Mouse (Mus musculus): Measurements from ENCODE around the gene Strn.
"Not testable (repeated sequence)": the region's sequence is repeated elsewhere in the genome, so short reads cannot be mapped to it uniquely, and the experiment has no call there.

Strn gene

DNA sequence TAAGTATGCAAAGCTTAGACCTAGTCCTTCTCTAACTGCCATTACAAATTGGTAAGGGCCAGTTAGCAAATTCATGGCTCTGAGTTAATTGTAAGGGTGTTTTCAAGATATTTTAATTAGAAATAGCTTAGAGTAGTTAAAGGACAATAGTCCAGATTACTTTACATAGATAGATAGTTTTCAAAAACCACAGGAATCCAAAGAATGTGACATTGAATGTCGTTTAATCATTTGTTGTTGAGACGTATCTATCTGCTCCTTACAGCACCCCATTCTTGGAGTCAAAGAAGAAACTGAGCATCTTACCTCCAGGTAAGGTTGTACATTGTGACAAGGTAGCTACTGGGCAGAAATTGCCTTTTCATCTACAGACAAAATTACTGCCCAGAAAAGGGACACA, 26.7 kb downstream of the Strn start:
- DNase-seq (ENCODE audit: low read depth, low spot score) = no peak

DNA sequence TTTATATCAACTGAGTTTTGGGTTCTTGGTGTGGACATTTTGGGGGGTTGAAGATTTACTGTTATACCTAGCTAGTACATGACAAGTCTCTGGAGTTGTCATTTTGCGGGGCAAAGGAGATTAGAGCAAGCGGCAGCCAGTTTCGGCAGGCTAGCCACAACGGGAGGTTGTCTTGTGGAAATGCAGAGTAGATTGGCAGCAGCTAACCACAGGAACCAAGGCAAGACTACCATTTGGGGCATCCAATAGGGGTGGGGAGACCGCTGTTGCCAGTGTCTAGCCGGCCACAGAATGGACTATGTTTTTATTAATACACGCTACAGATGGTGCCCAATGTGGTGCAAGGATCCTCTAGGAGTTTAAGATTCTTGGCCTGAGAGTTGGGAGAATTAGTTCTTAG, 28.6 kb downstream of the Strn start:
- no peak for DNase-seq (ENCODE audit: low read depth, low spot score)

DNA sequence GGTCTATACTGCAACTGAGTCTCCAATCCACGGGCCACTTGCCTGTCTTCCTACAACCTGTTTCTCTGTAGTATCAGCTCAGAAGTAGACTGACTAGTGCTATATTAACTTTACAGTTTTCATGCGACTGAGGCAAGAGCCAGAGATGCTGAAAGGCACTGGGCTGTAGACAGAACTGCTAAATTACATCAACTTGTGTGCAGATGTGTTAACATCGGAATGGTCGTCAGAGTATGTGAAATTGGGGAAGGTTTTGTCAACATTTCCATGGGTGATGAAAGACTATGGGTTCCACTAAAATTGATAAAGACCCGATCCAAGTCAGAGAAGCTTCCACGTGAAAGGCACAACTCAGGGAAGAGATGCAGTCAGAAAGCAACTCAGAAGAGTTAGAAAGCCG, 34.0 kb downstream of the Strn start:
- no peak for DNase-seq (ENCODE audit: low read depth, low spot score)

DNA sequence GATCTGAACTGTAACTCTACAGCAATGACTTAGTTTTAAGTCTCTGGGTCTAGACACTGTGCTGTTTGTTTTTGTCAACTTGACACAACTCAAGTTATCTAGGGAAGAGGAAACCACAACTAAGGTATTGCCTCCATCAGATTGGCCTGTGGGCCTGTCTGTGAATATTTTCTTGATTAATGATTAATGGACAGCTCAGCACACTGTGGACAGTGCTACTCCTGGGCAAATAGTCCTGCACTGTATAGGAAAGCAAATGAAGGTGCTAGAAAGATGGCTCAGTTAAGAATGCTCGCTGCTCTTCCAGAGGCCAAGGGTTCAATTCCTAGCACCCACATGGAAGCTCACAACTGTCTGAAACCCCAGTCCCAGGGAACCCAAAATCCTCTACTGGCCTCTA, 38.0 kb downstream of the Strn start:
- DNase-seq (ENCODE audit: low read depth, low spot score) = no peak

DNA sequence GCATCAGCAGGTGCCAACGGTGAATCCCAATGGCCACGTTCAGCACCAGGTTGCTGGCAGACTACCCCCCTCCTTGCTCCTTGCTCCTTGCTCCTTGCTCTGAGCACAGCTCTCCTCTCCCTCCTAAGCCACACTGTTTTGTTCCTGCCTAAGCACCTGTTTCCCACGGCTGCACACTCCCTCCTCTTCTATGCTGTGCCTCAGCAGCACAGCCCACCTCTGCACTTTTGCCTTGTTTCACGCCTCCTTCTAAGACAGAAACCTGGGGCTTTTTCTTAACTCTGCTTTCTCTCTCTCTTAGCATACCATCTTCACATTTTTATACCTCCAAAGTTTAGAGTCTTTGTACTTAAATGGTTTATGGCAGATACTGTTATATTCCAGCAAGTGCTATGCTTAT, 39.5 kb downstream of the Strn start:
- DNase-seq (ENCODE audit: low read depth, low spot score) = no peak

DNA sequence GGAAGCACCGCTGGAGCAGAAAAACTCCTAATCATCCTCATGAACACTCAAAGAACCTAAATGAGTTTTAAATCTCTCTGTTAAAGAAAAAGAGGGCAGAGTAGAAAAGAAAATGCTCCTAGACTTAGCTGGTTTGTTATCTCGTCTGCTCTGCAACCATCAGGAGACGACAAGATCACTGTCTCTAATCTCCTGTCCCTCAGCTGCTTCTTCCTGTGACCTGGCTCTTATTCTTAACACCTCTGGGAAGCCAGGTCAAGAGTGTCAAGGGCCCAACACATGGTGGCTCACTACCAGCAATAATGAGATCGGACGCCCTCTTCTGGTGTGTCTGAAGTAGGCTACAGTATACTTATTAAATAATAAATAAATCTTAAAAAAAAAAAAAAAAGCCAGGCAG, 40.1 kb downstream of the Strn start:
- DNase-seq (ENCODE audit: low read depth, low spot score) = no peak

DNA sequence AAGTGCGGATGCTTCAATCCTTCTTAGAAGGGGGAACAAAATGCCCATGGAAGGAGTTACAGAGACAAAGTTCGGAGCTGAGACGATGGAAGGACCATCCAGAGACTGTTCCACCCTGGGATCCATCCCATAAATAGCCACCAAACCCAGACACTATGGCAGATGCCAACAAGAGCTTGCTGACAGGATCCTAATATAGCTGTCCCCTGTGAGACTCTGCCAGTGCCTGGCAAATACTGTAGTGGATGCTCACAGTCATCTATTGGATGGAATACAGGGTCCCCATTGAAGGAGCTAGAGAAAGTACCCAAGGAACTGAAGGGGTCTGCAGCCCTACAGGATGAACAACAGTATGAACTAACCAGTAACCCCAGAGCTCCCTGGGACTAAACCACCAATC, 47.8 kb downstream of the Strn start:
- DNase-seq (ENCODE audit: low read depth, low spot score) = not testable (repeated sequence)

DNA sequence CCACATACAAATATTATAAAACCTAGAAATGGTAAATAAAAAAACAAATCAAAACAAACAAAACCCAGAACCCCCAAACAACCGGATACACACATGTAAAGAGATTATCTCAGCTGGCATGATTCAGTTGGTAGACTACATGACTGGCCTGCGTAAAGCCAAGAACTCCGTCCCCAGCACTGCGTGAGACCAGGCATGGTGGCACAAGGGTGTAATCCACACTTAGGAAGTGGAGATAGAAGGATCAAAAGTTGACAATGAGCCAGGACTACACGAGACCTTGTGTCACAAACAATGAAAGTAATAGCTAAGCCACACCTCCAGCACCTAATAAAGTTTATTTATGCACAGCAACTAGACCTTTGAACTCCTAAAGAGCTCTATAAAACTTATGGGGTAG, 49.0 kb downstream of the Strn start:
- peak; percentile 54 for DNase-seq (ENCODE audit: low read depth, low spot score)

DNA sequence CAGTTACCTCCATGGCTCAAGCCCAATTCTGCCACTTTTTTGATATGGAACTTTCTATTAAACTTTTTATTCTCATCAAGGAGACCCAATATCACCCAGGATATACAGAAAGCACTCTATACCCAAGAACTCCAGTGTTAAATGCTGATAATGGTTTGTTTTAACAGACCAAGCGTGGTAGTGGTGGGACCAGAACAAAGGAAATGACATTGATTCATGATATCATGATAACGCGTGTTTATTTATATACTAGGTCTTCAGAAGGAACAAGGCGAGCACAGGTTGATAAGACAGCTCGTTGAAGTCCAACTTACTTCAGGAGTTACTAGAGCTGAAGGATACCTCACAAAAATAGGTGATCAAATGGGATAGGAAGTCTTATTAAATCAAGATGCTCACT, 52.0 kb downstream of the Strn start:
- DNase-seq (ENCODE audit: low read depth, low spot score) = no peak

DNA sequence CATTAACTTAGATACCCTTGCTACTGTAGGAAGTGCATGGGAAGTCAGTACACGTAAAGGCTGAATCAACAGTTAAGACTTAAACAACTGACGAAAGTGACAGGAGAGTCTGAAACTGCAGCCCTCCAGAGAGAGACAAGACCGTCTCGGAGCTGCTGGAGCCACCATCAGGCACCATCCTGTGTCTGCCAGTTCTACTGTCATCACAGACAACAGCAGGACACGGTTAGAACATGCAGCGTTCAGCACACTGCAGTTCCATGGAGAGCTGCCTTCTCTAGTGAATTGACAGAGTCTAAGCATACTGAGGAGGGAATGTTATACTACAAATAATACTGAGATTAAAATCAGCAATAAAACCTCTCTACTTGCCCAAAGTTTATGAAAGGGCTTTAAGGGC, 54.6 kb downstream of the Strn start:
- no peak for DNase-seq (ENCODE audit: low read depth, low spot score)

DNA sequence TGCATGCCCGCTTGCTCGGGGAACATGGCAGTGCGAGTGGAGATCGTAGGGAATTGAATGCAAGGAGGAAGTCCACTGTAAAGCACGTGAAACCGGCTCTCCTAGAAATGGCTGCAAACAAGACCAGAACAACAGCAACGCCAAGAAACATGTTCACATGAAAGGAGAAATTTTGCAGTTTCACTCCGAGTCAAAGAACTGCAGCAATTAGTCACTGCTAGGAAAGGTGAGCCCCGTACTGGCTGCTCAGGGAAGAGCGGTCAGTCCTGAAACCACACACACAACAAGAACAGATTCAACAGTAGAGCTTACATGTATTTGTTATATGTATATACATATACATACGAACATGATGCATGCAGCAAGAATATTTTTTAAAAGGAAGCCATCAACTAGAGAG, 57.5 kb downstream of the Strn start:
- DNase-seq (ENCODE audit: low read depth, low spot score) = peak; percentile 62

DNA sequence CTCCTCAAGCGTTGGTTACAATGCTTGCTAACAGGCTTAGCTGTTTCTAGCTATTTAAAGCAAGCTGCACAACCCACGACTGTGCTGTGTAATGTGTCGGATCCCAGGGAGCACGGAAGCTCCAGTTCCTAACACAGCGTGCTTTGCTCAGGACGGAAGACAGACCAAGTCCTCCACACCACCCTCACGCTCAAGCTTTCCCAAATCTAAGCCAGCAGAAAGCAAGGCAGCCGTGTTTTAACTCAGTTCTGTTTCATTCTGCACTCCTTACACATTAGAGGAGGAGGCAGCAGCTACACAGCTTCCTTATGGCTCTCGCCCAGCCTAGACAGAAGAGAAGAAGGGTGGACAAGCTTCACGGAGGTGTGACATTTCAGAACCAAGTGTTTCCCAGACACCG, 60.2 kb downstream of the Strn start:
- no peak for DNase-seq (ENCODE audit: low read depth, low spot score)

DNA sequence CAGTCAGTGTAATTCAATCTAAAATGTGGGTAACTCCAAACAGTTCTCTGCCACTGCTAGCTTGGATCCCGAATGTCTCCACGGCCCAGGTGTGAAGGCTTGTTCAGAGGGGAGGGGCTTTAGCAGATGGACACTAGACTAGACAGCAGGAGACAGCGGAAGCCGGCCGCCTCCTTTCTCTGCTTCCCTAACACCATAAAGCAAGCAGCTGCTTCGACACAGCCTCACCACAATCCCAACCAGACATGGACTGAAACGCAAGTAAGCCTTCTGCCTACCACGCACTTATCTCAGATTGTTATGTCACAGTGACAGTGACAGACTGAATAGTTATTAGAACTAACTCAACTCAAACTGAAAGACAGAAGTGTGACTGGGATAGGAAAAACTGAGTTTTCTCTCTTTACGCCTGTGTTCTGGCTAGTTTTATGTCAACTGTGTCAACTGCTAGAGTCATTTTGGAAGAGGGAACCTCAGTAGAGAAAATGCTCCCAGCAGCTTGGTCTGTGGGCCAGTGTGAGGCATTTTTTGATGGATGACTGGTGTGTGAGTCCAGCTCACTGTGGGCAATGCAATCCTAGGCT, 71.9 kb downstream of the Strn start:
- DNase-seq (ENCODE audit: low read depth, low spot score) = no peak

DNA sequence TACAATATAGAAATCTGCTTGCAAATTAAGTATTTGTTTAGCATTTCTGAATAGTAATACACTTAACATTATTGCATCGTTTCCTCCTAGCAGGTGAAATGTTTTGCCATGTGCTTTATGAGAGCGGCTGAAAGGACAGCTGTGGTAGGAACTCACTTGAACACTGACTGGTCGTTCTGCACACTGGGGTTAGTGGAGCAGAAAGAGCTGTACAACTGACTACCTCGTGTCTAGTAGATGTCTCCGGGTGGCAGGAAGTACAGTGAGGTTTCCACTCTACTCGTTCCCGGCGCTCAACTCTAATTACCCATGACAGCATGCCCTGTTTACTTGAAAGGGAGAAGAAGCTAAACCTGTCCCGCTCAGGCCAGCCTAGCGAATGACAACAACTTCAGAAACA, 82.2 kb downstream of the Strn start:
- peak; percentile 67 for DNase-seq (ENCODE audit: low read depth, low spot score)

DNA sequence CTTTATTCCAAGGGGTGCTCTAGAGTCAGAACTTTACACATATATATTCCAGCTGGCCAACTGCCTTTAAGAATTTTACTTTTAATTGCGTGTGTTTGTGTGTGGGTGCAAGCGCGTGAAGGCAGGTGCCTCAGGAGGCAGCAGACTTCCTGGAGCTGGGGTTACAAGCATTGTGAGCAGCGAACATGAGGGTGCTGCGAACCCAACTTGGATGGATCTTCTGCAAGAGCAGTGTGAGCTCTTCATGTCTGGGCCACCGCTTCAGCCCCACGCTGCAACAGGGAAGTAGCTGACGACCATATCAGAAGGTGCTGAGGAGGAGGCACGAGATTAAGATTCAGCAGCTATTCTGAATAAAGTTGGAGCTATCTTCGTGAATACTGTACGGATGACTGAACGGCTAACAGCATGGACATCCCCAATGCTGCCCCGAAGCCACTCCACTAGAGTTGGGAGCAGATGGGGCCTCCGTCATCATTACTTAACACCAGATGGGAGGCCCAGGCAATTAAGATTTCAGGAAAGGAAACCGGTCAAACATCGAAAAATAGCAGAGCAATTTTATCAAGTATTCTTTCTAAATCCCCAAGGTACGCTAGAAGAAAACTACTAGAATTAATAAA, 93.0 kb downstream of the Strn start:
- no peak for DNase-seq (ENCODE audit: low read depth, low spot score)

DNA sequence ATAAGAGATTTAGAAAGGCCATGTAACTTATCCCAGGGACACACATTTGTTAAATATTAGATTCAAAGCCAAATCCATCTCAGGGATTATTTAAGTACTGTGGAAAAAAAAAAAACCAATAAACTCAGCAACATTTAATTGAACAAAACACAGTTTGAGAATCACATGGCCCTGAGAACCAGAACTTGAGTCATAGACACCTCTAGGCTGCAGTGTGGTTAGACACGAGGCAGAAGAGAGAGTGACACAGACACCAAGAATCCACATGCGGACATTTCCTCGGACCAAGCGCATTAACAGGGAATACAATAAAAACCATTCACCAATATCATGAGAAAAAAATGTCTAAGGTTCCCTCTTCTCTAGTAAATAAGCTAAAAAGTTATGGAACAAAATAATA, 94.7 kb downstream of the Strn start:
- no peak for DNase-seq (ENCODE audit: low read depth, low spot score)

DNA sequence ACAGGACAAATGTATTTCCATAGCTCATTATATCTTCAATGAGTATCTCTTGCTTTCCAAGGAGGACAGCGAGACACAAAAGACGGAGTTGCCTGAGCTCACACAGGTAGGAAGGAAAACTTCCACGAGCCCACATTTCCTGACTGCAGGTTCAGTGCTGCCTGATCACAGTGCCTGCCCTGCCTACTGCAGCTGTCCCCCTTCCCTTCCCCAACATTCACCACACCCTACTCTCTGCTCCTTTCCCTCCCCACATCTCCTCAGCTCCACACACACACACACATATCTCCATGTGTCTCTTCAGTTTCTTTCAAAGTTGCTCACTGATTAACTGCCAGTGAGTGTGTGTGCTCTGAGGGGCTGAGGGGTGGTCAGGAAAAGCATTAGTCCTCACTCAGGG, 96.6 kb downstream of the Strn start:
- no peak for DNase-seq (ENCODE audit: low read depth, low spot score)

DNA sequence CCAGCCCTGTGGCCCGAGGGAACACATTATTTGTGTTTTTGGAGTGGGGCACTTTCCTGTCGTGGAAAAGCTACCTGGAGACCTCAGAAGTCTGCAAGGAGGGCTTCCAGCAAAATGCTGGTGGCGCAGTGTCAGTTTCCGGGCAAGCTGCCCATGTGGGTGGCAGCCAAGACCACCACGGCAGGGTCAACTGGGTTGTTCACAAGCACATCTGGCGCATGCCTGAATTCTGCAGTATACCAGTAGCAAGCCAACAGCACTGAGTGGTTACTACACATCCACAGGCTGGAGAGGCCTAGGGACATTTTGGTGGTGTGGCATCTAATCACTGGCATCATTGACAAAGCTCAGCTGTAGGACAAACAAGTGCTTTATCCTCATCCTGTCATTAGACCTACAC, 97.9 kb downstream of the Strn start:
- no peak for DNase-seq (ENCODE audit: low read depth, low spot score)

DNA sequence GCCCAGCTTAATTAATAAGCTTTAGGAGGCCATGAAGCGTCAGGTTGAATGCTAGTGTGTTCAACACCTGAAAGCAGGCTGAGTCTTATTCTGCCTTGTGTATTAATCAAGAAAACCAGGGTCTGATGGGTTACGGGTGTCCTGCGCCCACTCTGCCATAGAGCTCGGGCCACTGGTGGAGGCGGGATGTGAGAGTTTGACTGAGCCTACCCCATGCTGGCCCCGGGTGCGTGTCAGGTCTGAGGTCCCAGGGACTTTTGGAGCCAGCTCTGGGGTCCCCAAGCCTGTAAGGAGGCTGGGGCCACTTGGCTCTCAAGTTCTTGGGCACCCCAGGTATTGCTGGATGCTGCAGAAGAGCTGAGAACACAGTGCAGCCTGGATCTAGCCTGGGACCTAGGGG, 99.9 kb downstream of the Strn start:
- no peak for DNase-seq (ENCODE audit: low read depth, low spot score)

DNA sequence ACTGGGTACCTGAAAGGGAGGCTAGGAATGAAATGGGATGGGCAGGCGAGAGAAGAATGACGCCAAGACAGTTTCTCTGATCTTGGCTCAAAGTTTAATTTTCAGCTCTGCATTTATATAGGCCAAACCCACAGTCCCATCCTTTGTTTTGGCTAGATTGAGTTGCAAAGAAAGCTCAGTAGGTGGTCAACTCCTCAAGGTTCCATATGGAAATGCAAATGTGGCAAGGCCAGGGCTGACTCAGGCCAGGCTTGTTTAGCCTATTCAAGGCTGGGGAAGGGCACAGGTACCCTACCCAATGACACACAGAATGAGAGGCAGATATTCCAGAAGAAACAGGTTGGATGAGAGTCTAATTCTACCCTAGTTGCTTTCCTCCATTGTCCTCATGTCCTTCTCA, 101.4 kb downstream of the Strn start:
- no peak for DNase-seq (ENCODE audit: low read depth, low spot score)

DNA sequence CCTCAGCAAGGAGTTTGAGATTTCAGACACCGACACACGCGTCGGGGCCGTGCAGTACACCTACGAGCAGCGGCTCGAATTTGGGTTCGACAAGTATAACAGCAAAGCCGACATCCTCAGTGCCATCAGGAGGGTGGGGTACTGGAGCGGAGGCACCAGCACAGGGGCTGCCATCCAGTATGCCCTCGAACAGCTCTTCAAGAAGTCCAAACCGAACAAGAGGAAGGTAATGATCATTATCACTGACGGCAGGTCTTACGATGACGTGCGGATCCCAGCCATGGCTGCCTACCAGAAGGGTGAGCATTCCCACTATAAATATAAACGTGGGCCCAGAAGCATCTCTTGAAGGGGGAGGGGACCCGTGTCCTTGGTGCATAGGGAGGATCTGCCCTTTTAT, 112.1 kb downstream of the Strn start:
- no peak for DNase-seq (ENCODE audit: low read depth, low spot score)

DNA sequence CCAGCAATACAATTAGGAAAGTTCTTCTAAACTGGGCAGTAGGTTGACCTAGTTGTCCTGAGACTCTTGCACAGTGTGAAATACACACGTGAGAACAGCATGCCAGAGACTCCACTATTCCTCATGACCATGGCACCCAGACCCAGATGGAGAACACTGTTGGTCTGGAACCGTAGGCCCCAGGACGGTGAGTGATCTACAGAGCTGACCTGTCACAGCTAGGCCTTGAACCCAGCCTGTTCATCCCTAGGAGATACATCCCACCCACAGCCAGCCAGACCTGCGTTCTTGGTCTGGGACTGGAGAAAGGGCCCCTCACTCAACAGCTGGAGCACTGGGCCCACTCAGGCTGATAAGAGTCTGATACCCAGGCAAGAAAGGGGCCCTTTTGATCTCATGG, 115.1 kb downstream of the Strn start:
- no peak for DNase-seq (ENCODE audit: low read depth, low spot score)

DNA sequence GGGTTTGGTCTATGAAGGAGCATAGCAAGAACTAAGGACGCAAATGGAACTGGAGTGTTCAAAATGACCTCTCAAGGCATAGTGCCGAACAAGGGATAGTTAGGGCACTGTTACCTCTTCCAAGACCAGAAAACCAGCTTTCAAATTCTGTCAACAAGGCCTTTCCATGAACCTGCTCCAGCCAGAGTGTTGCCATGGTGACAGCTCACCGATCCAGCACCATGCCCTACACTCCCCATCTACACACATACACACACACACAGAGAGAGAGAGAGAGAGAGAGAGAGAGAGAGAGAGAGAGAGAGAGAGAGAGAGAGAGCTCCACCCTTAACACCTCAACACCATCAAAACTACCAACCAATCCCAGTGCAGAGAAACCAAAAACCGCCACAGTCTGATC, 116.3 kb downstream of the Strn start:
- no peak for DNase-seq (ENCODE audit: low read depth, low spot score)

DNA sequence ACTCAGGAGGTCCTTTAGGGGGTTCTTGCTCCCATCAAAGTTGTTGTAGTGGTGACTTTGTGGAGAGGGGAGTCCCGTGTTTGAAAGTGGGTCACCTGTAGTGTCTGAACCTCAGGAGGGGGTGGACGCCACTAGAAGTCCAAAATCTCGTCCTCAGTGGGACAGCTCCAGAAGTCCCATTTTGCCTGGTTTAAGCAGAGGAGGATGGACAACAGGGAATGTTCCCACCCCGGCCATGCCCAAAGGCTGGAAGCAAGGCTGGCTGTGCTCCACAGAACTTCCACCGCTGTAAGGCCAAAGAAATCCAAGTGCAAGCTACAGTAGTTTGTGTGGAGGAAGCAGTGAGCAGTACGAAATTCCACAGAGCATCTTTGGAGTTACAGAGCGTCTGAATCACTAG, 117.0 kb downstream of the Strn start:
- DNase-seq (ENCODE audit: low read depth, low spot score) = no peak
